Mouse (Mus musculus): ENCODE measurements around the gene Zfhx3. TPM values are rescaled to one million over a fixed set of nuclear protein-coding genes. Genes with fewer than 3 reads are reported as not detected.

The Zfhx3 gene
- total and polyA plus RNA-seq, 3 experiments, result 0.11 to 0.30 TPM; not detected in 1

DNA sequence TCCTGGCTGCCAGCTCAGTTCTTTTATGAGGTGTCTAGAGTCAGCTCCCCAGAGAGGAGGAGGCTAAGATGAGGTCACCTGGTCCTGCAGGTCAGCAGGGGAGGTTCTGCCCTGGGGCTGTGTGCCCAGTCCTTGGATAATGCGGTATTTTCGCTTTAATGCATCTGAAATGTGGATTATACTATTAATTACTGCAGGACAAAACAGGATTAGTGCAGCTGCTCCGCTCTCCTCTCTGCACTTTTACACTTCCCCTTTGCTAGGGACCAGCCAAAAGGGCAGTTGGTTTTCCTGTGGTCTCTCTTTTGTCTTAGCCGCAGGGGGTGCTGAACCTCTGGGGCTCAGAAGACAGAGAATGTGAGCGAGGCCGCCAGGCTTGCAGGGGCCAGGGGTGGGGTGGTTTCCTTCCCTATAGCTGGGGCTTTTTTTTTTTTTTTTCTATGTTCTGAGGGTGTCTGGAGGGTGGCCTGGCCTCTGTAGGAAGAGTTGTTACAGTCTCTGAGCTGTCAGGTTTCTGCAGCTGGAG is 806.5 kb downstream of the Zfhx3 start:
- no peak for ATAC-seq (ENCODE audit: extremely low read depth, insufficient number of reproducible peaks, low FRiP score, poor library complexity, severe bottlenecking)
- Histone ChIP-seq H3K36me3 (replicated peaks) (no peaks in the 10 kb centered on the region), H3K4me1 (ENCODE audit: insufficient read depth, low read depth, low read length) (no peaks in the 10 kb centered on the region), H3K9me3 (replicated peaks) (peaks cover 70% of the 10 kb centered on the region), H3K27me3 (ENCODE audit: insufficient read depth, low read length) (no peaks in the 10 kb centered on the region), H3K4me3 (ENCODE audit: low read depth, low read length) (no peak overlapping the region)
- DNase-seq (ENCODE audit: low spot score), result no peak
- TF ChIP-seq POLR2AphosphoS5 (IDR thresholded peaks at IDR 0.05; ENCODE audit: insufficient replicate concordance, low read depth, low read length) (no peak), GATA1 (IDR thresholded peaks at IDR 0.05; ENCODE audit: borderline replicate concordance, low read length) (no peak), GATA2 (IDR thresholded peaks at IDR 0.05; ENCODE audit: borderline replicate concordance, low read depth, low read length) (no peak), TAL1 (conservative IDR thresholded peaks at IDR 0.05; ENCODE audit: low read depth, low read length) (no peak)

DNA sequence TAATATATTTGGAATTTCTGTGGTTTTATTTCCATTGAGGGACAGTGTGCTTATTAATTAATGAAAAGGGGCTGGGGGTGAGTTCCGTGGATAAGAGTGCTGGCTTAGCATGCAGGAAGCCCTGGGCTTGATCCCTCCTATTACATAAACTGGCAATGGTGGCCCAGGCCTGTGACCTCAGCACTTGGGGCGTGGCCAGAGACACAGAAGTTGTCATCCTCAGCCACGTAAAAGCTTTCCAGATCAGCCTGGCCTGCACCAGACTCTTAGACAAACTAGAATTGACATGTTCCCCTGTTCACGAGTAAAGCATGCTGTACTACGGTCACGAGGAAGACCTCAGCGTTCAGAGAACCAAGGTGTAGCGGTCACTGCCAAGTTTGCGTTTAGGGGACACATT is 808.4 kb downstream of the Zfhx3 start:
- Histone ChIP-seq H3K36me3 (replicated peaks) (no peaks in the 10 kb centered on the region), H3K4me3 (ENCODE audit: low read depth, low read length) (no peak overlapping the region), H3K27me3 (ENCODE audit: insufficient read depth, low read length) (no peaks in the 10 kb centered on the region), H3K4me1 (ENCODE audit: insufficient read depth, low read depth, low read length) (no peaks in the 10 kb centered on the region), H3K9me3 (replicated peaks) (peaks cover 67% of the 10 kb centered on the region)
- DNase-seq (ENCODE audit: low spot score), result no peak
- ATAC-seq (ENCODE audit: extremely low read depth, insufficient number of reproducible peaks, low FRiP score, poor library complexity, severe bottlenecking), result no peak
- TF ChIP-seq GATA2 (IDR thresholded peaks at IDR 0.05; ENCODE audit: borderline replicate concordance, low read depth, low read length), result no peak
- TF ChIP-seq CTCF (IDR thresholded peaks at IDR 0.05; ENCODE audit: low read depth, low read length), result no peak
- no peak for TF ChIP-seq GATA1 (IDR thresholded peaks at IDR 0.05; ENCODE audit: borderline replicate concordance, low read length)
- TF ChIP-seq POLR2AphosphoS5 (IDR thresholded peaks at IDR 0.05; ENCODE audit: insufficient replicate concordance, low read depth, low read length), result no peak
- no peak for TF ChIP-seq TAL1 (conservative IDR thresholded peaks at IDR 0.05; ENCODE audit: low read depth, low read length)

DNA sequence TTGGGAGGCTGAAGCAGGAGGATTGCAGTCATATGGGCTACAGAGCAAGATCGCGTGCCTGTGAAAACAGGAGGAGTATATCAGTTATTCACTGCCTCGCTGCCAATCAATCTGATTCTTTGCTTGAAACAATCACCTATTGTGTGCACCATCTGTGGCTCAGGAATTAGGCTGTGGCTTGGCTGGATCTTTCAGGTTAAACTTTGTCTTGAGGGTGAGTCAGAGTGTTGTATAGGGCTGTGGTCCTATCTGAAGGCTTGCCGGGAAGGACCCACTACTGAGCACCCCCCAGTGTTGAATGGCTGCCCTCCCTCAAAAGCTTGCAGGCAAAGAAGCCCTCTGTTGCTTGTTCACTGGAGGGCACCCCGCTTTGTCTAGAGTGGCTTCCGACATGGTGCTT is 812.1 kb downstream of the Zfhx3 start:
- Histone ChIP-seq H3K27me3 (ENCODE audit: insufficient read depth, low read length) (no peaks in the 10 kb centered on the region), H3K4me1 (ENCODE audit: insufficient read depth, low read depth, low read length) (no peaks in the 10 kb centered on the region), H3K9me3 (replicated peaks) (peaks cover 77% of the 10 kb centered on the region), H3K36me3 (replicated peaks) (no peaks in the 10 kb centered on the region), H3K4me3 (ENCODE audit: low read depth, low read length) (no peak overlapping the region)
- DNase-seq (ENCODE audit: low spot score) (no peak), ATAC-seq (ENCODE audit: extremely low read depth, insufficient number of reproducible peaks, low FRiP score, poor library complexity, severe bottlenecking) (no peak)
- TF ChIP-seq GATA2 (IDR thresholded peaks at IDR 0.05; ENCODE audit: borderline replicate concordance, low read depth, low read length) (no peak), POLR2AphosphoS5 (IDR thresholded peaks at IDR 0.05; ENCODE audit: insufficient replicate concordance, low read depth, low read length) (no peak), TAL1 (conservative IDR thresholded peaks at IDR 0.05; ENCODE audit: low read depth, low read length) (no peak), CTCF (IDR thresholded peaks at IDR 0.05; ENCODE audit: low read depth, low read length) (no peak), GATA1 (IDR thresholded peaks at IDR 0.05; ENCODE audit: borderline replicate concordance, low read length) (no peak)

DNA sequence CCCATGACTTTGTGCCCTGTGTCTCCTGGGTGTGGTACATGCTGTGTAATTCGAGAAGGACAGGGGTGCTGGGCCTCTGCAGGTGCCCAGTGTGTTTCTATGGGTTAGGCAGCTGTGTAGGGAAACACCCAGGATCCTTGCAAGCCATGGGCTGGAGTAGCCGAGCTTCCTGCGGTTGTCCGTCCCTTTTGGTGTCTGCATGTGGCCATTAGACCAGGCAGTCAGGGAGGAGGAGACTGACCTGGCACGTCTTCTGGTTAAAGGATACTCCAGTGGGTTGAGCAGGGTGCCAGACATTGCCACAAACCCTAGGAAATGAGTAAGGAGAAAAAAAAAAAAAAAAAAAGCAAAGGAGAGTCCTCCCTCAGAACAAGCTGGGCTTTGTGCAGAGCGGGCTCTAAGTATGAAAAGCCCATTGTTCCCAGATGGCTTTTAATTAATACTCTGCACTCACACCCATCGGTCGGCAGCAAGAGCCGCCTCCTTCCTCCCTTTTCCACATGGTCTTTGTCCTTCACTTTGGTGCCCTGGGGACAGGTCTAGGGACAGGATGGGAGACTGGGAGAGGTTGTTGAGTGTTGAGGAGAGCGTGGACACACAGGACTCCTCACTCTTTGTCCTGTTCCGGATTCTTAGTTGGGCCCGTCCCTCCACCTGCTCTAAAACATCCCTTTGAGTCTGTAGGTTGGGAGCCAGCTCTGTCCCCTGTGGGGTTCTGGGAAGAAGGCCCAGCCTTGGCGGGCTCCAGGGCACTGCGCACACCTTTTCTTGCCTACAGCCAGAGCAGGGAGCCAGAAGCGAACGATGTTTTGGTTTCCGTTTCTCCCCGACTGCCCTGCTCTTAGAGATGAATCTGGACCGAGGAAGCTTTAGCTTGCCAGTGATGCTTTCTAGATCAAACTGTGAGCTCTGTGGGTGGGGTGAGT is 813.2 kb downstream of the Zfhx3 start:
- Histone ChIP-seq H3K36me3 (replicated peaks) (no peaks in the 10 kb centered on the region), H3K27me3 (ENCODE audit: insufficient read depth, low read length) (no peaks in the 10 kb centered on the region), H3K4me1 (ENCODE audit: insufficient read depth, low read depth, low read length) (no peaks in the 10 kb centered on the region), H3K4me3 (ENCODE audit: low read depth, low read length) (no peak overlapping the region), H3K9me3 (replicated peaks) (peaks cover 84% of the 10 kb centered on the region)
- DNase-seq (ENCODE audit: low spot score) (no peak), ATAC-seq (ENCODE audit: extremely low read depth, insufficient number of reproducible peaks, low FRiP score, poor library complexity, severe bottlenecking) (no peak)
- TF ChIP-seq GATA2 (IDR thresholded peaks at IDR 0.05; ENCODE audit: borderline replicate concordance, low read depth, low read length) (no peak), GATA1 (IDR thresholded peaks at IDR 0.05; ENCODE audit: borderline replicate concordance, low read length) (no peak), POLR2AphosphoS5 (IDR thresholded peaks at IDR 0.05; ENCODE audit: insufficient replicate concordance, low read depth, low read length) (no peak), TAL1 (conservative IDR thresholded peaks at IDR 0.05; ENCODE audit: low read depth, low read length) (no peak), CTCF (IDR thresholded peaks at IDR 0.05; ENCODE audit: low read depth, low read length) (no peak)

DNA sequence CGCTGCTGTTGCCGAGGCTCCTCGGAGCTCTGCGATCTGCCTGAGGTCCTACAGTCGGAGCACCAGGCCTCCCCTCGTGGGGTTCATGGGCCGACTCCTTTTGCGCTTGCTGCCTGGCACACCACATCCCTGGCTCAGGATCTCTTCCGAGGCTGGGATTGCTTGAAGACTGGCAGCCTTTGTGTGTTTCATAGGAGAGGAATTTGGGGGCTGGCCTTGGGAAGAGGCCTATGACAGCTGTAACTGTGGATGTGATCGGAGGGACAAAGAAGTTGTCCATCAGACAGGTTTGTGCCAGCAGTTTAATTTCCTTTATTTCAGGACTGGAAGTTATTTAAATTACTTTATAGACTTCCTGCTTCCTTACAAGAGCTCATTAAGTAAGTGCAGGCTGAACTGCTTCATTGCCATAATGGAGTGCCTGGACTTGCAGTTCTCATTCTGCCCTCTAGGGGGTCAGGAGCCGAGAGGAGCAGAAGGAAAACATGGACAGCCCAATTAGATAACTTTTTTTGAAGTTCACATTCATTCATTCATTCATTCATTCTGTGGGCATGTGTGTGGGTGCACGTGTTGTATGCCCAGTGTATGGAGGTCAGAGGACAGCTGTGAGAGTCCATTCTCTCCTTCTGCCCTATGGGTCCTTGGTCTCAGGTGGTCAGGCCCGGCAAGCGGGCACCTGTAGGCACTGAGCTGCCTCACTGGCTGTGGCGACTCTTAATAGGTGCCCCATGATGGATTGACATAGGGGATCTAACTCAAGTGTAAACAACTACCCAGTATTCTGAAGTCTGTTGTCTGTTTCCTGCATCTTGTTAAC is 817.3 kb downstream of the Zfhx3 start:
- no peak overlapping the region for H3K4me3 ChIP-seq (ENCODE audit: low read depth, low read length)
- DNase-seq (ENCODE audit: low spot score), result no peak
- TF ChIP-seq GATA1 (IDR thresholded peaks at IDR 0.05; ENCODE audit: borderline replicate concordance, low read length) (no peak), POLR2AphosphoS5 (IDR thresholded peaks at IDR 0.05; ENCODE audit: insufficient replicate concordance, low read depth, low read length) (no peak), TAL1 (conservative IDR thresholded peaks at IDR 0.05; ENCODE audit: low read depth, low read length) (no peak), GATA2 (IDR thresholded peaks at IDR 0.05; ENCODE audit: borderline replicate concordance, low read depth, low read length) (no peak), CTCF (IDR thresholded peaks at IDR 0.05; ENCODE audit: low read depth, low read length) (no peak)

DNA sequence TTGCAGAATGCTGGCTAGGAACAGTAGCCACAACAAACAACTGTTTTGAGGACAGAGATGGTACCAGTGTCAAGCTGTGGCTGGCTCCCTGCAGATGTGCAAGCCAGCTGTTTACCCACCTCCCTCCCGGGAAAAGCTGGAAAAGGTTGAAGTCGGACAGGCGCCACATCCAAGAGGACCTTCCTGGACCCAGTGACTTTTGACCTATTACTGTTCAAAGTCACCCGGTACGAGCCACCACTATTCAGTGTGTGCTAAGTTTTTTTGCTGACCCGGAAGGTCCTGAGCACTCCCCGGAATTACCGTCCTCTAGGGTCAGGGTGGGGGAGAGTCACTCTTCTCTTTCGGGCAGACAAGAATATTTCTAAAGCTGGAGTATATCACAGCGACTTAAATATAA is 818.3 kb downstream of the Zfhx3 start:
- Histone ChIP-seq H3K9me3 (replicated peaks) (peaks cover 83% of the 10 kb centered on the region), H3K27me3 (ENCODE audit: insufficient read depth, low read length) (no peaks in the 10 kb centered on the region), H3K36me3 (replicated peaks) (no peaks in the 10 kb centered on the region), H3K4me1 (ENCODE audit: insufficient read depth, low read depth, low read length) (no peaks in the 10 kb centered on the region), H3K4me3 (ENCODE audit: low read depth, low read length) (no peak overlapping the region)
- no peak for DNase-seq (ENCODE audit: low spot score)
- TF ChIP-seq GATA2 (IDR thresholded peaks at IDR 0.05; ENCODE audit: borderline replicate concordance, low read depth, low read length), result no peak
- TF ChIP-seq CTCF (IDR thresholded peaks at IDR 0.05; ENCODE audit: low read depth, low read length), result no peak
- no peak for TF ChIP-seq POLR2AphosphoS5 (IDR thresholded peaks at IDR 0.05; ENCODE audit: insufficient replicate concordance, low read depth, low read length)
- no peak for TF ChIP-seq TAL1 (conservative IDR thresholded peaks at IDR 0.05; ENCODE audit: low read depth, low read length)
- TF ChIP-seq GATA1 (IDR thresholded peaks at IDR 0.05; ENCODE audit: borderline replicate concordance, low read length), result no peak
- no peak for ATAC-seq (ENCODE audit: extremely low read depth, insufficient number of reproducible peaks, low FRiP score, poor library complexity, severe bottlenecking)

More for the DNA sequence above, 817.3 kb downstream of the Zfhx3 start:
- no peaks in the 10 kb centered on the region for H3K27me3 ChIP-seq (ENCODE audit: insufficient read depth, low read length)
- H3K4me1 ChIP-seq (ENCODE audit: insufficient read depth, low read depth, low read length), result no peaks in the 10 kb centered on the region
- H3K36me3 ChIP-seq (replicated peaks), result no peaks in the 10 kb centered on the region
- H3K9me3 ChIP-seq (replicated peaks), result peaks cover 86% of the 10 kb centered on the region
- ATAC-seq (ENCODE audit: extremely low read depth, insufficient number of reproducible peaks, low FRiP score, poor library complexity, severe bottlenecking), result no peak
